Mouse (Mus musculus): ENCODE results near the gene Prx.

The Prx gene

DNA sequence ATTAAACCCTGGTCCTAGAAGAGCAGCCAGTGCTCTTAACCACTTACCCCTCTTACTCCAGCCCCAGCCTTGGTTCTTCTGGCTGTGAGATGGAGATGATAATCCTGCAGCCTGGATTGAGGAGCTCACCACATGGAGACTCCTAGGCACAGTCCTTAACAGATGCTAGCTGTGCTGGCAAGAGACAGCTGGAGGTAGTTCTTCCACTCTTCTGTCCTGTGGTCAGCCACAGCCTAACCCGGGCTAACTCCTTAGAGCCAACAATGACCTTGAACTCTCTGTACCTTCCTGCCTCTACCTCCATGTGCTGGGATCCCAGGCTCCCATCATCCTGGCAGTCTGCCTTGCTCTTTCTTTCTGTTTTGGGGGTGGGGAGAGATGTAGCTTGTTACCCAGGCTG is 61.9 kb downstream of the Prx start:
- no peak for DNase-seq (ENCODE audit: low read depth)

Measured in c-Kit-positive CD71-positive TER-119-negative erythroid progenitor cells, embryonic 14.5 days (primary cell).